Mouse (Mus musculus): ENCODE results near the gene Polr3a. TPM values are rescaled to one million over a fixed set of nuclear protein-coding genes. Genes with fewer than 3 reads are reported as not detected.
A peak's percentile ranks its signal among the peaks of the same experiment; 100 is the strongest.

Gene Polr3a
- 20.8 and 21.5 TPM in 2 replicates for polyA plus RNA-seq (2012; rRNA removed)

DNA sequence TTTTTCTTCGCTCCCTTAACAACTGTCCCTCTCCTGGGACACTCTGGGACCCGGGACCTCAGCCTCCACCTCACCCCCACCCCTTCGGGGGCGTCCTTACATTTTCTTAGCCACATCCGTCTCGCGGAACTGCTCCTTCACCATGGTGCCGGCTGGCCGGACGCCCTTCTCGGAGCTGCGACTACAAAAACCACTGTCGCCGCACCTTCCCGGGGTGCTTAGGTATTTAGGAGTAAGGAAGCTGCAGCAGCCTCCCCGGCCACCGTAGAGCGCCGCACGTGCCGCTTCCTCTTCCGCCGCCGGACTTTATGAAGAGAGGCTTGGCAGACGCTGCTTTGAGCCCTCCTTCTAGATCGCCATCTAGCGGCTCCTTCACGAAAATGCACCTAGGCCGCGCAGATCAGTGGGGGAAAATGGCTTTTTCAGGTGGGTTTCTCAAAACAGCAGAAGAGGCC, at the start of gene Polr3a, which contains the start of gene Rps24:
Polr3a (minus strand) TSS at position 286 of the 455 bp plus-strand sequence.
Rps24 (plus strand) TSS at position 353 of the 455 bp plus-strand sequence.
- Histone ChIP-seq H3K4me1 (ENCODE audit: control insufficient read depth, insufficient read depth, low read length) (peaks cover 9% of the 10 kb centered on the region), H3K27ac (ENCODE audit: insufficient read depth, low read length) (no peak within 1 kb of the TSS), H3K4me3 (ENCODE audit: insufficient read depth, low read length) (peak within 1 kb of the TSS; percentile 73)
- TF ChIP-seq CTCF (IDR thresholded peaks at IDR 0.05; ENCODE audit: extremely low read depth, insufficient read depth, low read length) (peak; percentile 77), POLR2A (IDR thresholded peaks at IDR 0.05; ENCODE audit: extremely low read depth, insufficient read depth, low read length) (no peak)

DNA sequence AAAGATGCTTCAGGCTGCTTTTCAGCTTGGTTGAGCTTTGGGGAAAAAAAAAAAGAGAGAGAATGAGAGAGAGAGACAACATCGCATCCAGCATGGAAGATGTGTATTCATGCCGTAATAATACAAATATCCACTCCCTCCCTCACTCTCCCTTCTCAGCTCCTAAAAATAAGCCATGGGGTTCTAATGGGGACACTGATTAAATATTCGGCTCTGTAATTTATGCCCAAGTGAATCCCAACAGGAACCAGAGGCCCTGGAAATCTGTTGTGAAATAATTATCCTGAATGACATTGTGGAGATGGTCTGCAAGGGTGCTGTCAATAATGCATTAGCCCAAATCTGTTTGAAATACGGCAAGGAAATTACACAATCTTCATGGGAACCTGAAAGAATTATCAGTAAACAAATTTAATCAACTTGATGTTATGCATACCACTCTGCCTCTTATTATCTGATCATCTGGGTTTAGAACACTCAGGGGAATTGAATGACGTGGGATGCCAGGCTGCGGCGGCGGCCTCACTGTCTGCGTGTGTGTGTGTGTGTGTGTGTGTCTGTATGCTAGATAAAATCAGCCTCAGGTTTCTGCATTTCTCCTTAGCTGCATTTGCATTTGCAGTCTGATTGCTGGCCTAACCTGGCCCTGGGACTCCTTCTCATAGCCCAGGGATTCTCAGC, 48.1 kb upstream of the Polr3a start:
- TF ChIP-seq CTCF (IDR thresholded peaks at IDR 0.05; ENCODE audit: extremely low read depth, insufficient read depth, low read length), result no peak
- no peak for TF ChIP-seq POLR2A (IDR thresholded peaks at IDR 0.05; ENCODE audit: extremely low read depth, insufficient read depth, low read length)
- H3K4me1 ChIP-seq (ENCODE audit: control insufficient read depth, insufficient read depth, low read length), result no peaks in the 10 kb centered on the region
- H3K4me3 ChIP-seq (ENCODE audit: insufficient read depth, low read length), result no peak overlapping the region
- H3K27ac ChIP-seq (ENCODE audit: insufficient read depth, low read length), result no peak overlapping the region

DNA sequence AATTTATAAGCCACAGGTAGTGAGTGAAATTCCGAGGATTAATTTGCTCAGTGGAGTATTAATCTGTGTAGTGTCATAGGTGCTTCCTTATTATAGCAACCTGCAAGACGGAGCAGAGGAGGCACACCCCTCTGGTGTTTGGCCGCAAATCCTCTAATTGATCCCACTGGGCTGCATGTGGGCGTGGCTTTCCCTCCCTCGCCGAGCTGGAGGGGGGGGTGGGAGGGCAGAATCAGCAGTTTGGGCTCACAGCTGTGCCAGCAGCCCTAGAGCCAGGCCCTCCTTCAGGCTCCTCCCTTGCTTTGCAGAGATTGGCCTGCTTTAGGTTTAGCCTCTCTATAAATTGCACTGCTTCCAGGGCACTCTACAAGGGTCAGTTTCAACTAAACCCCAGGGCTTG, 43.4 kb upstream of the Polr3a start:
- TF ChIP-seq CTCF (IDR thresholded peaks at IDR 0.05; ENCODE audit: extremely low read depth, insufficient read depth, low read length), result no peak
- TF ChIP-seq POLR2A (IDR thresholded peaks at IDR 0.05; ENCODE audit: extremely low read depth, insufficient read depth, low read length), result no peak
- no peak overlapping the region for H3K27ac ChIP-seq (ENCODE audit: insufficient read depth, low read length)
- no peak overlapping the region for H3K4me3 ChIP-seq (ENCODE audit: insufficient read depth, low read length)
- peaks cover 2% of the 10 kb centered on the region for H3K4me1 ChIP-seq (ENCODE audit: control insufficient read depth, insufficient read depth, low read length)

DNA sequence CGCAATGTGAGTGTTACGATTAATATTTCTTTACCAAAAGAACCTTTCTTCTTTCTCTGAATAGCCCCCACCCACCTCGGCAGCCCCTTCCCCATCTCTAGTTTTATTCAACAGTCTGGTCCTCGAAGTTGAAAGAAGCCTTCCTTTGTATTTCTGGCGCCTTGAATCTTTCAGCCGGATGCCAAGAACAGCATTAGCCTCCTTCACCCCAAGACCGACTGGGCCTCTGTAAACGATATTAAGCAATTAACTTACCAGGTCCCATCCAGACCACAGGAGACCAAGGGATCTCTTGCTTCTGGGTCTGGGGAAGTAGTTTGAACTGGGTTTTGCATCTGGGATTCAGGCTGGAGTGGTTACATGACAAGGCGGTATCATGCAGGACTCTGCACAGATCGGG, 39.6 kb upstream of the Polr3a start:
- peaks cover 2% of the 10 kb centered on the region for H3K4me1 ChIP-seq (ENCODE audit: control insufficient read depth, insufficient read depth, low read length)
- TF ChIP-seq POLR2A (IDR thresholded peaks at IDR 0.05; ENCODE audit: extremely low read depth, insufficient read depth, low read length) (no peak), CTCF (IDR thresholded peaks at IDR 0.05; ENCODE audit: extremely low read depth, insufficient read depth, low read length) (no peak)
- H3K27ac ChIP-seq (ENCODE audit: insufficient read depth, low read length), result no peak overlapping the region
- H3K4me3 ChIP-seq (ENCODE audit: insufficient read depth, low read length), result no peak overlapping the region

DNA sequence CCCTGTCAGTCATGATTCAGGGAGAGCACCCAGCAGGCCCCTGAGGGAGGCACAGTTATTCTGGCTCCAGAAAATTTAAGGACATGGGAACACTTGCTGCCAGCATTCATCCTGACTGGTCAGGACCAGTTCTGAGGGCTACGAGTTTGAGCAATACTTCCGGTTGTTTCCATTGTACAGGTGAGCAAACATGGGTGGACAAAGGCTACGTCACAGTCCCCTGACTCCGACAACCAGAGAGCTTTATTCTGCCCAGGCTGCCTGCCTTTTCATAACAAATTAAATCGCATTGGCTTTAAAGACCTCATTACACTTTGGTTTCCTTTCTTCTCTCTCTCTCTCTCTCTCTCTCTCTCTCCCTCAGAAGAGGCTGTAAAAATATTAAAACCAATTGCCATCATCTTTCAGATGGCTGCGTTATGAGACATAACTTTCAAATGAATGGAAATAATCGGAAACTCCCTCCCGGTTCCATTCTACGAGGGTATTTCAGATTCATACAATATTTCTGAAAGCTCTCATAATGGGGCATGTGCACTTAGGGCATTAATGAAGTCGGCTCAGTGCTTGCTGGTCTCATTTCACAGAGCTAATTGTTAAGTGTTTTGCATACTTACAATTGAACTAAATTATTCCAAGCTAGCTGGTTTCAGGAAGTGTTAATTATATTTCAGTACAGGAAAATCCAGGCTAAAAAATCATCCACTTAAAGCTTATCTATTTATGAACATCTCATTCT, 39.0 kb upstream of the Polr3a start:
- peaks cover 2% of the 10 kb centered on the region for H3K4me1 ChIP-seq (ENCODE audit: control insufficient read depth, insufficient read depth, low read length)
- TF ChIP-seq POLR2A (IDR thresholded peaks at IDR 0.05; ENCODE audit: extremely low read depth, insufficient read depth, low read length) (no peak), CTCF (IDR thresholded peaks at IDR 0.05; ENCODE audit: extremely low read depth, insufficient read depth, low read length) (no peak)
- H3K27ac ChIP-seq (ENCODE audit: insufficient read depth, low read length), result no peak overlapping the region
- H3K4me3 ChIP-seq (ENCODE audit: insufficient read depth, low read length), result no peak overlapping the region

DNA sequence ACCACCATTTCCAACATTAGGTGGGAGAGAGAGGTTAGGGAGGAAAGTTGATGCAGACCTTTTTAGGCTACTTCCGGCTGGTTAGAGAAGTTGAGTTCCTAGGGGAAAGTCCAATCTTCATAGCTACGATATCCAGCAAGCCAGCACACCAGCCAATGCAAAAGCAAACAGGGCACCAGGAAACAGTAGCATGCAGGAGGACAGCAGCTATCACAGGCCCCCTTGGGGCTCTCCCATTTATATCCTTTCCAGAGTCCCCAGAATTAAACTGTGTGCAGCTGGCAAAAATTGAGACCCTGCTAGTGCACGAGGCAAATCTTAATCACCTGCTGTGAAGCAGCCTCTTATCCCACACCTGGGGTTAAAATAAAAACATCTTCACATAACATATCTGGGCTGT, 38.3 kb upstream of the Polr3a start:
- TF ChIP-seq CTCF (IDR thresholded peaks at IDR 0.05; ENCODE audit: extremely low read depth, insufficient read depth, low read length) (no peak), POLR2A (IDR thresholded peaks at IDR 0.05; ENCODE audit: extremely low read depth, insufficient read depth, low read length) (no peak)
- Histone ChIP-seq H3K27ac (ENCODE audit: insufficient read depth, low read length) (no peak overlapping the region), H3K4me3 (ENCODE audit: insufficient read depth, low read length) (no peak overlapping the region), H3K4me1 (ENCODE audit: control insufficient read depth, insufficient read depth, low read length) (peaks cover 2% of the 10 kb centered on the region)

DNA sequence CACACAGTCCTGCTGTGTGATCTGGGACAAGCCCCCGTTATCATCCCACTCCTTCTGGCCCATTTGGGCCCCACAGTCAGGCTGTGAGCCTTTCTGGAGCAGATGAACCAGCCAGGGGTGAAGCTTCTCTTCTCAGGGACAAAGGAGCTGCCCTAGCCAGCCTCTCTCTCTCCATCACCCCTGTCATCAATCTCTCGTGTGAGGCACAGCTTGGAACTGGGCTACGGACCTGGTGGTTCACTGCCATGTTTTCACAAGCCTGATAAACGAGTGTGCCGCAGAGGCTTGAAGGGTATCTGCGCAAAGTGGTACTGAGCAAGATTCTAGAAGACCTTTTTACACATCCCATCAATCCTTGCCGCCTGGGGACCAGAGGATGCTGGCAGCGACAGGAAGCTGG, 34.7 kb upstream of the Polr3a start:
- Histone ChIP-seq H3K4me1 (ENCODE audit: control insufficient read depth, insufficient read depth, low read length) (peaks cover 2% of the 10 kb centered on the region), H3K27ac (ENCODE audit: insufficient read depth, low read length) (no peak overlapping the region), H3K4me3 (ENCODE audit: insufficient read depth, low read length) (no peak overlapping the region)
- TF ChIP-seq POLR2A (IDR thresholded peaks at IDR 0.05; ENCODE audit: extremely low read depth, insufficient read depth, low read length) (no peak), CTCF (IDR thresholded peaks at IDR 0.05; ENCODE audit: extremely low read depth, insufficient read depth, low read length) (no peak)

DNA sequence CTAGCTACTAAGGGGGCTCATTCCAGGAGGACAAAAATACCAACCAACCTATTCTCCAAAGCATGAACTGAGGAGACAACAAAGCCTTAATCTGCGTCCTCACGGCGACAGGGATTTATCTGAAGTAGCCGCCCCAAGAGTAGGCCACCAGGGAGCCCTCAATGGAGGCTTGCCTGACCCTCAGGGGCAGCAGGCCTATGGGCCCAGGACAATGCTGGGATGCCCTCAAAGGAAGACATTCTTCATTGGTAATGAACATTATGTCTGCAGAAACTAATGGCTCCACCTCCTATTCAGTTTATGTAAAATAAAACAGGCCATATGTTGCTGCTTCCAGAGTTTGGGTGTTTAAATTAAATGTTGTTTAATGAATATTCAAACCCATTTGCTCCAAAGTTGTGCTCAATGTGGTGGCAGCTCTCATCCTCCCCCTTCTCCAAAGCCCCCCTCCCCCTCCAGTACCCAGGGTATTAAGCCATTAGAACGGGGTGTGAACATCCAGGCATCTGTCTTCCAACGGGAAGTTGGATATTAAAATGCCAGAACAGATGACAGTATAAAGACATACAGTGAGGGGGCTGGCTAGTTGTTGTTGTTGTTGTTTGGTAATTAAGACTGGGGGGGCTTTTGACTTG, 25.8 kb upstream of the Polr3a start:
- Histone ChIP-seq H3K4me3 (ENCODE audit: insufficient read depth, low read length) (no peak overlapping the region), H3K4me1 (ENCODE audit: control insufficient read depth, insufficient read depth, low read length) (no peaks in the 10 kb centered on the region), H3K27ac (ENCODE audit: insufficient read depth, low read length) (no peak overlapping the region)
- TF ChIP-seq POLR2A (IDR thresholded peaks at IDR 0.05; ENCODE audit: extremely low read depth, insufficient read depth, low read length), result no peak
- TF ChIP-seq CTCF (IDR thresholded peaks at IDR 0.05; ENCODE audit: extremely low read depth, insufficient read depth, low read length), result no peak

DNA sequence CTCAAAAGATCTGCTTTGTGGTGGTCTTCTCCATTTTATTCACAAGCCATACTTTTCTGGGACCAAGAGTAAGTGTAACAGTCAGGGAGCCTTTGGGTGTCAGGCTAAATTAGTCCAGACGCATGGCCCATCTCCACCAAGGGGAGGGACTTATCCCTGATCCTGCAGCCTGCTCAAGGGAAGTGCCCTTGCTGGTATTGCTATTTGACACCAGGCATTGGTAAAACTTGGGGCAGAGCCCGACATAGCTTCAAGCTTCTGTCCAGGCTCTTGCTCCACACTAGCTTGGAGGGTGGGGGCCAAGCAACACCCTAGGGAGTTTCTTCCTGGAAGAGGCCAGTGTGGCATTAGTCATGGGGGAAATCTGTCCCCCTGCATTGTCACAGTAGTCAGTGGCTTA, 23.8 kb upstream of the Polr3a start:
- Histone ChIP-seq H3K4me1 (ENCODE audit: control insufficient read depth, insufficient read depth, low read length) (no peaks in the 10 kb centered on the region), H3K4me3 (ENCODE audit: insufficient read depth, low read length) (no peak overlapping the region), H3K27ac (ENCODE audit: insufficient read depth, low read length) (no peak overlapping the region)
- TF ChIP-seq POLR2A (IDR thresholded peaks at IDR 0.05; ENCODE audit: extremely low read depth, insufficient read depth, low read length) (no peak), CTCF (IDR thresholded peaks at IDR 0.05; ENCODE audit: extremely low read depth, insufficient read depth, low read length) (no peak)
